Mouse (Mus musculus) ovary, postnatal 10 days (tissue): ENCODE results near the gene Tbx6.

ENCODE experiments used
- DNase-seq: peaks from one replicate; pipeline ENCODE4 v3.0.0; 2022; ENCODE audit warnings: low spot score

Tbx6 gene

DNA sequence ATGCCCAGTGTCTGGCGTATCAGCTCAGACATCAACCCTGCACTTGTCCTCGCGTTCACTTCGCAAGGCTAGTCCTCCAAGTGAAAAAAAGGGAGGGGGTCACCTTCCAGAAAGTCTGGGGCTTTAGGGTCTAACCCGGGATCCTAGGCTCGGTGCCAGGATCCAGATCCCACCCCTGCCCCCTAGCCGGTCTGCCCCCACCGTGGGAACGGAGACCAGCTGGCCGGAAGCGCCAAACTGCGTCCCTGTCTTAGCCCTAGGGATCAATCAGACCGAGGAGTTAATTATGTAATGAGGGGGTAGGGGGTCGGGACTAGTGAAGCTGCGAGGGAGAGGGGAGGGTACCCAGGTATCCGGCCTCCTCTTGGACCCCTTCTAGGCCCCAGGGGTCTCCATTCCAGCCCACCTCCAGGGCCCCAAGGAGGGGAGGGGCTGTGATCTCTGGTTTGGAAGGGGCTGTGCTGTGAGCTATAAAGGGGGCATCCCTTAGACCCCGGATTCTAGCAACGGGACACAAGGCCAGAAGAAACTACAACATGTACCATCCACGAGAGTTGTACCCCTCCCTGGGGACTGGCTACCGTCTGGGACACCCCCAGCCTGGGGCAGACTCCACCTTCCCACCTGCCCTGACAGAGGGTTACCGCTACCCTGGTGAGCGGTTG lies at the start of gene Tbx6:
Tbx6 (plus strand) TSS at position 513 of the 665 bp plus-strand sequence.
- DNase-seq: no peak

- no peak for DNase-seq
Observed at GRCm38 (mm10) chr7:126736122-126736521, 45.2 kb upstream of the Tbx6 start.

DNA sequence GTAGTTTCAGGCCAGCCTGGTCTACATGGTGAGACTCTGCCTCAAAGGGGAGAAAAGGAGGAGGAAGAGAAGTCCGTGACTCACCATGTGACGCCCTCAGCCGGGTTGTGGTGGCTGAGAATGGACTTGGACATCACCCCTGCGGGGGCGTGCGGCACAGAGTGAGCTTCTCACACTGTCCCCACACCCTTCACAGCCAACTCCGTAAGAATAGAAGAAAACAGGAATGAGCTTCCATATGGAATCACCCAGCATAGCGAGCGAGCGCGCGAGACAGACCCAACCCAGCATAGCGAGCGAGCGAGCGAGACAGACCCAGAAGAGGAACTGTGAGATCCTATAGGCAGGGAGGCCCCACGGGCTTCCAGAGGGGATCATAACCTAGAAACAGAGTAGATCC lies 41.7 kb upstream of the Tbx6 start:
- no peak for DNase-seq

DNA sequence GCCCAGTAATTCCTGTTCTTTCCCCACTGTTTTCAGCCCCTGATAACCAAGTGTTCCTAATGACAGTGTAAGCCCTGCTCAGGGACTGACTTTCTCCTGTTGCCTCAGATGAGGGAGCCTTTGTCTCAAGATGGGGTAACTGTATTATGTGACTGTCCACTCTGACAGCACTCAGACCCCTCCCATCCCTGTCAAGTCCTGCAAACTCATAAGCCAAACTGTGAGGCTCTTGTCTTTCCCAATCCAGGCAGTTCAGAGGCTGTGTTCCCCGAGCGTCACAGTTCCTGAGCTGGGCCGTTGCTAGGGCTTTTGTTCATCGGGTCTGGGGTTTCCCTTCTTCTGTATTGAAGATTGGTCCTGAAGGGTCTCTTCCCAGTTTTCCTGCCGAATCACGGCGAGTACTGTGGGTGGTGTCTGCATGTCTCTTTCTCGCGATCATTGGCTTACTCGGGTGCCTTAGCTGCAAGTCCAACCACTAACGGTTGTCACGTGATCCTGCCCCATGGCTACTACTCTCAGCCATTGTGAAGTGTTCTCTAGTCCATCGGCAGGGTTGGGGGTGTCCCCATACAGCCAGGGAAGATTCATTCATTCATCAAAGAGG lies 41.0 kb upstream of the Tbx6 start:
- no peak for DNase-seq

DNA sequence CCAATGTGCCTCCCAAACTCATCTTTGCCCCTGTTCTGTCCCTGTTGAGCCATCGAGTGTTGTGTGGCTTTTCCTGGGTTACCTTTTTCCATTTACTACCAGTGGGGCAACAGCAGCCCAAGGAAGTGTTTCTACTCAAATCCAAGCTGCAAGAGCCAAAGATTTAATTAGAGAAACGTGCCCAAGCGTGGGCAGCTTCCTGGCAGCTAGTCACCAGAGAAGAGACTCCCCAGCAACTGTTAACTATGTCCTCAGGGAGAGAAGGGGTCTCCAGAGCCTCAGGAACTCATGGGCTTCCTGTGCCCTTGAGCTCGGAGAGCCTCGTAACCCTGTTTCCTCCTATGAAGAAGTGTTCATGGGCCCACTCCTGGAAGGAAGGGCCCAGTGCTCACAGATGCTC lies 40.3 kb upstream of the Tbx6 start:
- DNase-seq: no peak

GRCm38 (mm10) chr7:126741452-126741851 lies 39.8 kb upstream of the Tbx6 start:
- no peak for DNase-seq

GRCm38 (mm10) chr7:126741964-126742482 lies 39.3 kb upstream of the Tbx6 start:
- DNase-seq: no peak

DNA sequence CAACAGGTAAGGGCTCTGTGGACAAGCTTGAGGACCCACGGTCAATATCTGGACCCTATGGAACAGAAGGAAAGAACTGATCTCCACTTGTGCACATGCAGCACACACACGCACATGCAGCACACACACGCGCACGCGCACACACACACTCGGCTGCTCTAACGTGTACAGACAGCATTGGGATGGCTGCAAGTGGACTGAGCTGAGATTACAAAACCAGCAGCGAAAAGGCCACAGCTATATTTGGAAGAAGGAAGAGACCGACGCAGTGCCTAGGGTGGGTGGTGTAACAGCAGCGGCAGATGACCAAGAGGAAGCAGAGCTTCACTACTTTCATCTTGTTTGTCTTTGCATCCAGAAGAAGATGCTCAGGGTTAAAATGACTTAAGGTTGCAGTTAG lies 35.2 kb upstream of the Tbx6 start:
- no peak for DNase-seq

- DNase-seq: no peak
Observed at GRCm38 (mm10) chr7:126746798-126747197, 34.5 kb upstream of the Tbx6 start.

DNA sequence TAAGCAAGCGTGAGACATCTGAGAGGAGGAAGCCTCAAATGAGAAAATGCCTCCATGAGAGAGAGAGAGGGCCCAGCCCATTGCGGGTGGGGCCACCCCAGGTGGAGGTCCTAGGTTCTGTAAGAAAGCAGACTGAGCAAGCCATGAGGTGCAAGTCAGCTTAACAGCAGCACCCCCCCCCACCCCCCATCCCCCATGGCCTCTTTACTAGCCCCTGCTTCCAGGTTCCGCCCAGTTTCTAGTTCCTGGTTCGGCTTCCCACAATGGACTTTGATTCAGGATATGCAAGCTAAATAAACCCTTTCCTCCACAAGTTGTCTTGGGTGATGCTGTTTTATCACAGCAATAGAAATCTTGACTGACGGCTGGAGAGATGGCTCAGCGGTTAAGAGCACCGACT lies 32.5 kb upstream of the Tbx6 start:
- no peak for DNase-seq

GRCm38 (mm10) chr7:126749582-126750343 lies 31.5 kb upstream of the Tbx6 start:
- no peak for DNase-seq

DNA sequence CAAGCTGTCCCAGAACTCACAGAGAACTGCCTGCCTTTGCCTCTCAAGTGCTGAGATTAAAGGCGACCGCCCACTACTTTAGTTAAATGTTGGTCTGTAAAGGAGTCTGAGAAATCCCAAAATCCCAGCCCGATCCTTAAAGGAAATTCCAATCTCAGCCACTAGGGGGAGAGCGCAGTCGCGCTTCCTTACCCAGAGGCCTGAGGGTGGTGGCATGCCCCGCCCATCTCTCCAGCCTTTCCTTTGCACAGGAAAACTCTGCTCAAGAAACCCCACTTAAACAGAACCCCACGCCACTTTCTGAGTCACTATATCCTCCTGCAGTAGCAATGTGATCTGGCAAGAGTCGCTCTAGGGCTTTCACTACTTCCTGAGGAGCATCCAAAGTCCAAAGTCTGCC lies 26.4 kb upstream of the Tbx6 start:
- no peak for DNase-seq

GRCm38 (mm10) chr7:126758539-126758938 lies 22.7 kb upstream of the Tbx6 start:
- DNase-seq: no peak

- peak; percentile 67 for DNase-seq
Observed at GRCm38 (mm10) chr7:126759050-126759671, 22.1 kb upstream of the Tbx6 start, which contains the start of gene Mapk3. TSS of gene Mapk3 (plus strand) at chr7:126759601.

GRCm38 (mm10) chr7:126759672-126760390 lies 21.5 kb upstream of the Tbx6 start:
- DNase-seq: no peak

DNA sequence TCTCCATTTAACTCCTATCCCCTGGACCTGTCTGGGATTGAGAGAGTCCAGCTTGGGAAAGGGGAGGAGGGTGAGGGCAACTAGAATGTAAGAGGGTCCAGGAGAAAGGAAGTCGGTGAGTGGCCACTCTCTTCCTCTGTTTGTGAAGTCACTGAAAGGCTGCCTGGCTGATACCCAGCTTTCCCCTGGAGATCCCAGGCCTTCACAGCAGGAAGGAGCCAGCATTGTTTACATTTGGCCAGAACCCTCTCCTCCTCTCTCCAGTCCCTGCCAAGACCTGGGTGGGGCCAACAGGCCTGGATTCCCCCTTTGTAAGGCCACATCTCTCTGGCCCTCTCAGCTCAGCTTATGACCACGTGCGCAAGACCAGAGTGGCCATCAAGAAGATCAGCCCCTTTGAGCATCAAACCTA lies 20.9 kb upstream of the Tbx6 start:
- peak; percentile 61 for DNase-seq

- DNase-seq: no peak
Observed at GRCm38 (mm10) chr7:126760956-126761355, 20.3 kb upstream of the Tbx6 start.

- DNase-seq: no peak
Observed at GRCm38 (mm10) chr7:126761529-126762067, 19.7 kb upstream of the Tbx6 start.

- no peak for DNase-seq
Observed at GRCm38 (mm10) chr7:126762471-126763008, 18.7 kb upstream of the Tbx6 start.

GRCm38 (mm10) chr7:126765540-126765939 lies 15.7 kb upstream of the Tbx6 start:
- no peak for DNase-seq

GRCm38 (mm10) chr7:126766201-126766600 lies 15.1 kb upstream of the Tbx6 start, which contains the start of gene Gdpd3:
TSS of gene Gdpd3 (plus strand) at chr7:126766334.
- no peak for DNase-seq
